Comparison of ENCODE assay signal across 14 mouse cellular contexts in the genomic region with DNA sequence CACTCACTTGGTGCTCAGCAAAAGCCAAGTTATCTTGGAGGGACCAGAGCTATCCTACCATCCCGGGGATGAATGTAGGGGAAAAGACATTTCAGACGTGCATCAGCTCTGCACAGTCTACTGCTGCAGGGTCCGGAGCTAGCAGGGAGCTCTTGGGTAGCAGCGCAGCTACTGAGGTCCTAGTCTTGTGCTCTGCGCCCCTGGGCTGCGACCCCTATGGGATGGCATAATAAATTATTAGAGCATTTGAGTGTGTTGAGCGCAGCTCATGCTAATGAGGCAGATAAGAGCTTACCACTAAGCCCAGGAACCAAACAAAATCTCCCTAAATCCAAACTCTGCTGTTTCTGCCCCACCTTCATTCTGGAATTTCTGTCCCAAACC. TPM values are rescaled to one million over a fixed set of nuclear protein-coding genes. Genes with fewer than 3 reads are reported as not detected.
DNase-seq lines count a peak whose midpoint lies in the region; ATAC-seq and TF ChIP-seq lines count a peak whose summit lies in the region.
"Had no signal": no experiment of that assay in that cellular context is flagged by ENCODE, and none has a peak within 500 bp of the region (broad histone marks: within the 10 kb centered on the region; RNA-seq: fewer than 3 reads in every experiment).

No protein-coding gene starts in this region.

- 14% methylated on average over 7 of the region's 7 CpGs for WGBS in embryonic facial prominence, embryonic 13.5 days
- WGBS in hindbrain, embryonic 12.5 days = 4% methylated on average over 7 of the region's 7 CpGs
- under 1% methylated on average over 7 of the region's 7 CpGs for WGBS in midbrain, embryonic 15.5 days
- WGBS in cerebellum, adult 2 months = 2% methylated on average over 7 of the region's 7 CpGs
- WGBS in stomach, postnatal 0 days = 16% methylated on average over 7 of the region's 7 CpGs

- H3K27me3 ChIP-seq in embryonic facial prominence, embryonic 13.5 days = peaks cover 79% of the 10 kb centered on the region
- peaks cover 62% of the 10 kb centered on the region for H3K27me3 ChIP-seq in hindbrain, embryonic 12.5 days
- H3K27me3 ChIP-seq in midbrain, embryonic 15.5 days (replicated peaks) = no peaks in the 10 kb centered on the region
- no peaks in the 10 kb centered on the region for H3K27me3 ChIP-seq in cerebellum, adult 2 months (ENCODE audit: control insufficient read depth, insufficient read depth, low read length)
- H3K27me3 ChIP-seq in stomach, postnatal 0 days (ENCODE audit: control insufficient read depth, insufficient read depth, low read length) = peaks cover 15% of the 10 kb centered on the region

- 0 out of 2 replicates have a peak, but pooled peaks cover 3% of the 10 kb centered on the region for H3K9me3 ChIP-seq in embryonic facial prominence, embryonic 13.5 days
- H3K9me3 ChIP-seq in hindbrain, embryonic 12.5 days (replicated peaks) = no peaks in the 10 kb centered on the region
- no peaks in the 10 kb centered on the region for H3K9me3 ChIP-seq in midbrain, embryonic 15.5 days
- H3K9me3 ChIP-seq in stomach, postnatal 0 days (ENCODE audit: control insufficient read depth, low read length) = no peaks in the 10 kb centered on the region
- H3K9me3 ChIP-seq: limb, embryonic 15.5 days had no signal

- DNase-seq in MN1 (ENCODE audit: low spot score) = peak; percentile 41
- no peak for DNase-seq in cerebellum, adult 2 months
- no peak for DNase-seq in stomach, postnatal 0 days (ENCODE audit: low spot score)
- no peak for DNase-seq in ovary, postnatal 14 days (ENCODE audit: low spot score)
- no peak for DNase-seq in urinary bladder, adult 18-20 months (ENCODE audit: low spot score in 2 of 2)
- DNase-seq: B cell, adult 2 months; kidney, postnatal 14 days; layer of hippocampus, postnatal 36 days; thymus, postnatal 36 days had no signal

- no peaks in the 10 kb centered on the region for H3K36me3 ChIP-seq in embryonic facial prominence, embryonic 13.5 days
- no peaks in the 10 kb centered on the region for H3K36me3 ChIP-seq in hindbrain, embryonic 12.5 days
- H3K36me3 ChIP-seq in midbrain, embryonic 15.5 days (replicated peaks) = no peaks in the 10 kb centered on the region
- no peaks in the 10 kb centered on the region for H3K36me3 ChIP-seq in stomach, postnatal 0 days (ENCODE audit: control insufficient read depth, insufficient read depth, low read length)
- H3K36me3 ChIP-seq: limb, embryonic 15.5 days had no signal

- H3K4me1 ChIP-seq in embryonic facial prominence, embryonic 13.5 days = peaks cover 10% of the 10 kb centered on the region; the same call in 1 of the 2 replicates
- peaks cover 16% of the 10 kb centered on the region for H3K4me1 ChIP-seq in hindbrain, embryonic 12.5 days
- peaks cover 28% of the 10 kb centered on the region for H3K4me1 ChIP-seq in midbrain, embryonic 15.5 days
- H3K4me1 ChIP-seq in cerebellum, adult 2 months (ENCODE audit: control insufficient read depth, insufficient read depth, low read length) = no peaks in the 10 kb centered on the region
- no peaks in the 10 kb centered on the region for H3K4me1 ChIP-seq in stomach, postnatal 0 days (replicated peaks; ENCODE audit: control insufficient read depth, insufficient read depth)

- 0 out of 2 replicates have a peak overlapping the region, but pooled peaks have one; percentile 7 for H3K4me2 ChIP-seq in embryonic facial prominence, embryonic 13.5 days
- peak overlapping the region; percentile 50 for H3K4me2 ChIP-seq in hindbrain, embryonic 12.5 days (replicated peaks)
- H3K4me2 ChIP-seq in midbrain, embryonic 15.5 days = peak overlapping the region; percentile 46
- no peak overlapping the region for H3K4me2 ChIP-seq in stomach, postnatal 0 days (replicated peaks; ENCODE audit: low read depth)
- H3K4me2 ChIP-seq: limb, embryonic 15.5 days had no signal

- no peak overlapping the region for H3K27ac ChIP-seq in embryonic facial prominence, embryonic 13.5 days
- no peak overlapping the region for H3K27ac ChIP-seq in hindbrain, embryonic 12.5 days
- peak overlapping the region; percentile 45; the same call in 1 of the 2 replicates for H3K27ac ChIP-seq in midbrain, embryonic 15.5 days
- no peak overlapping the region for H3K27ac ChIP-seq in cerebellum, adult 2 months (ENCODE audit: insufficient read depth, low read length)
- H3K27ac ChIP-seq in stomach, postnatal 0 days (replicated peaks) = no peak overlapping the region
- H3K27ac ChIP-seq: limb, embryonic 15.5 days had no signal

- no peak for TF ChIP-seq EP300 in stomach, postnatal 0 days (optimal IDR thresholded peaks at IDR 0.05)

- no peak for ATAC-seq in embryonic facial prominence, embryonic 13.5 days (ENCODE audit: insufficient number of reproducible peaks, insufficient read depth, low FRiP score, low TSS enrichment, low read depth)
- peak; percentile 64 for ATAC-seq in hindbrain, embryonic 12.5 days (ENCODE audit: low FRiP score)
- ATAC-seq in midbrain, embryonic 15.5 days (replicated peaks) = peak; percentile 73
- no peak for ATAC-seq in stomach, postnatal 0 days (ENCODE audit: low FRiP score, low TSS enrichment)
- ATAC-seq: lung, postnatal 0 days had no signal

- H3K4me3 ChIP-seq in embryonic facial prominence, embryonic 13.5 days = no peak overlapping the region
- peak overlapping the region; percentile 15 for H3K4me3 ChIP-seq in hindbrain, embryonic 12.5 days
- peak overlapping the region; percentile 14; the same call in 1 of the 2 replicates for H3K4me3 ChIP-seq in midbrain, embryonic 15.5 days
- no peak overlapping the region for H3K4me3 ChIP-seq in cerebellum, adult 2 months (replicated peaks; ENCODE audit: insufficient read depth, low read depth, low read length)
- H3K4me3 ChIP-seq in stomach, postnatal 0 days (ENCODE audit: low read depth, low read length) = no peak overlapping the region
- H3K4me3 ChIP-seq: limb, embryonic 15.5 days had no signal

- no peak overlapping the region for H3K9ac ChIP-seq in embryonic facial prominence, embryonic 13.5 days
- H3K9ac ChIP-seq in hindbrain, embryonic 12.5 days = peak overlapping the region; percentile 36
- no peak overlapping the region; the same call in 1 of the 2 replicates for H3K9ac ChIP-seq in midbrain, embryonic 15.5 days
- H3K9ac ChIP-seq in stomach, postnatal 0 days (ENCODE audit: low read length) = no peak overlapping the region
- H3K9ac ChIP-seq: limb, embryonic 15.5 days had no signal

- TF ChIP-seq POLR2A in cerebellum, adult 2 months (IDR thresholded peaks at IDR 0.05; ENCODE audit: borderline replicate concordance, insufficient read depth, low read length) = no peak

- no peak for TF ChIP-seq CTCF in cerebellum, adult 2 months (IDR thresholded peaks at IDR 0.05; ENCODE audit: borderline replicate concordance, insufficient read depth, low read depth, low read length)
- no peak for TF ChIP-seq CTCF in stomach, postnatal 0 days (IDR thresholded peaks at IDR 0.05; ENCODE audit: low read depth)

RNA-seq across cellular contexts. Expression of a gene that starts 8.2 kb away (rescaled TPM):
- polyA plus RNA-seq in embryonic facial prominence, embryonic 13.5 days (2015; fragmentation: Nextera tagmentation; extraction: Ambion mirVana) = 1.4 and 1.8 TPM in 2 replicates
- polyA plus RNA-seq in hindbrain, embryonic 12.5 days (2016; fragmentation: Nextera tagmentation; extraction: Ambion mirVana) = 46.1 and 49.1 TPM in 2 replicates
- 12.6 and 15.6 TPM in 2 replicates for polyA plus RNA-seq in midbrain, embryonic 15.5 days (2015; fragmentation: Nextera tagmentation; extraction: Ambion mirVana)
- polyA plus RNA-seq in cerebellum, adult 2 months (2012; rRNA removed) = 2.4 and 2.6 TPM in 2 replicates
- 1.5 and 2.4 TPM in 2 replicates for polyA plus RNA-seq in stomach, postnatal 0 days (2015; fragmentation: Nextera tagmentation; extraction: Ambion mirVana)

RNA-seq across cellular contexts. Expression of a gene that starts 19.9 kb away (rescaled TPM):
- 0.36 TPM in 1 of 2 replicates, not detected in the other for polyA plus RNA-seq in embryonic facial prominence, embryonic 13.5 days (2015; fragmentation: Nextera tagmentation; extraction: Ambion mirVana)
- not detected in 2 replicates for polyA plus RNA-seq in hindbrain, embryonic 12.5 days (2016; fragmentation: Nextera tagmentation; extraction: Ambion mirVana)
- polyA plus RNA-seq in midbrain, embryonic 15.5 days (2015; fragmentation: Nextera tagmentation; extraction: Ambion mirVana) = not detected in 2 replicates
- 0.13 and 0.20 TPM in 2 replicates for polyA plus RNA-seq in cerebellum, adult 2 months (2012; rRNA removed)
- 0.17 and 0.36 TPM in 2 replicates for polyA plus RNA-seq in stomach, postnatal 0 days (2015; fragmentation: Nextera tagmentation; extraction: Ambion mirVana)
- polyA plus RNA-seq: limb, embryonic 15.5 days; lung, postnatal 0 days had no signal

Comparison
In these comparisons a context has a peak if more than half of its experiments do, and no peak if none do; other contexts are left out.
1. ATAC-seq: peak in hindbrain, embryonic 12.5 days (single experiment) and midbrain, embryonic 15.5 days (single experiment); none in embryonic facial prominence, embryonic 13.5 days (single experiment) and stomach, postnatal 0 days (single experiment).
2. H3K4me3 ChIP-seq: peak in hindbrain, embryonic 12.5 days (single experiment) and midbrain, embryonic 15.5 days (single experiment); none in embryonic facial prominence, embryonic 13.5 days (single experiment), cerebellum, adult 2 months (single experiment) and stomach, postnatal 0 days (single experiment).